Mouse (Mus musculus): ENCODE data around the gene Taf12. TPM values are rescaled to one million over a fixed set of nuclear protein-coding genes. Genes with fewer than 3 reads are reported as not detected.

Taf12 gene
- total and polyA plus RNA-seq, 3 experiments: 16.1 to 34.6 (median 29.8) TPM

DNA sequence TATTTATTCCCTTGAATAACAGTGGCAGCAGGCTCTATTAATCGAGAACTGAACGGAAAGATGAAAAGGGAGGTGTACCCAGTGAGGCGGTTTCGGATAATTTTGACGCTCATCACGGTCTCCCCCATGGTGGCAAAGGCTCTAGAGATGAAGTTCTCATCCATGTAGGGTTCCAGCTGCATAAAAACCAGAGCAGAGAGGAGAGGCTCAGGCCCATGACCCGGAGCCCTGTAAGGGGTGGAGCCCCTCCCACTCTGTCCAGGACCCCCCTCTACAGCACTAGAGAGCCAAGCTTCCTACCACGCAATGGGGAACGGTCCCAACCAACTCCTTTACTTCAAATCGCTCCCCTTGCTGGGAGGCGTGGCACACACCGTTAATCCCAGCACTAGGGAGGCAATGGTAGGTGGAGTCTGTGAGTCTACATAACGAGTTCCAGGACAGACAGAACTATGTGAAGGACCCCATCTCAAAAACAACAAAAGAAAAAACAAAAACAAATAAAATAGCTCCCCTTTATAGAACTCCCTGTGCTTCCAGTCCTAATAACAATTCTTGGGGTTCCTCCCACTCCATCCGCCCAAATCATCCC lies 54.3 kb downstream of the Taf12 start:
- peaks cover 1% of the 10 kb centered on the region for H3K4me1 ChIP-seq (ENCODE audit: control insufficient read depth, insufficient read depth, low read length)
- WGBS: 62% methylated on average over 14 of the region's 14 CpGs
- intact Hi-C loops (cut with DNase I): loop anchor here (2.0 kb wide), 1 partner anchor 16 kb away; no protein-coding TSS in a partner anchor
- TF ChIP-seq EP300 (IDR thresholded peaks at IDR 0.05; ENCODE audit: insufficient read depth, low read depth, low read length) (no peak), CTCF (IDR thresholded peaks at IDR 0.05) (no peak), POLR2A (IDR thresholded peaks at IDR 0.05; ENCODE audit: insufficient read depth, low read depth, low read length) (no peak)
- H3K27me3 ChIP-seq (ENCODE audit: control insufficient read depth, insufficient read depth, low read length): no peaks in the 10 kb centered on the region
- no peaks in the 10 kb centered on the region; the same call in 1 of the 2 replicates for H3K36me3 ChIP-seq (ENCODE audit: control insufficient read depth, insufficient read depth, low read length)
- H3K27ac ChIP-seq: peak overlapping the region; percentile 87
- no peak for DNase-seq
- H3K4me3 ChIP-seq: peak overlapping the region; percentile 74
- no peaks in the 10 kb centered on the region for H3K79me2 ChIP-seq (replicated peaks; ENCODE audit: control insufficient read depth, insufficient read depth, low read length)
- peak overlapping the region; percentile 91 for H3K9ac ChIP-seq (ENCODE audit: low read depth, low read length)

DNA sequence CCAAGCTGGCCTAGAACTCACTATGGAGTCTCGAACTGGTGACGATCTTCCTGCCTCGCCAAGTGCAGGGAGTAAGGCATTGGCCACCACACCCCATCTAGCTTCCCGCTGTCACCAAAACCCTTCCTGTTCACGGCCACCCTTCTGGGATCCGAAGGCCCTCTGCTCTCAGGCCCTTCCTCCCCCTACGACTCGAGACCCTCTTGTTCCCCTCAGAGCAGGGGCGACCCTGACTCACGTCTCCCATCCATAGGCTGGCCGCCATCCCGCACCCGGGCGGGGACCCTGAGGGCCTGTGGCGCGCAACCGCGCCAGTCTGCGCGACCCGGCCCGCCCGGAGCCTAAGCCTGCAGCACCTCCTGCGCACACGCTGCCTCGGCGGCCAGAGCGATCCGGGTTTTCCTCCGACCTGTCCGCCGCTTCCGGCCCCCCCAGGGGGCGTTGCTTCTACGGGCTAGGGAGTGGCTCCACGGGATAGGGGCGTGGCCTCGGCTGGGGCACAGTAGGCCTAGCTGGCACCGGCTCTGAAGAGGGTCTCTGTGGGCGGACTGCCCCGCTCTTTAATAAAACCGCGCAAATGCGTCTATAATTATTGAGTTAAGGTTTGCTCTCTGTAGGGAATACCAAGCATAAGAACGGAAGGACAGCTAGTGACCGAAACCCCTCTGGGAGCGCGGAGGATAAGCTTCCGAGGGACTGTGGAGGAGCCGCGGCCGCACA lies 55.1 kb downstream of the Taf12 start, which contains the start of gene Trnau1ap:
Trnau1ap (minus strand) TSS at position 424 of the 720 bp plus-strand sequence.
- no peaks in the 10 kb centered on the region for H3K27me3 ChIP-seq (ENCODE audit: control insufficient read depth, insufficient read depth, low read length)
- under 1% methylated on average over 52 of the region's 52 CpGs for WGBS
- intact Hi-C loops (cut with DNase I): loop anchor here (2.0 kb wide), 1 partner anchor 16 kb away; no protein-coding TSS in a partner anchor
- peak; percentile 93 for DNase-seq
- peak within 1 kb of the TSS; percentile 74 for H3K4me3 ChIP-seq
- H3K27ac ChIP-seq: peak within 1 kb of the TSS; percentile 87
- H3K4me1 ChIP-seq (ENCODE audit: control insufficient read depth, insufficient read depth, low read length): peaks cover 1% of the 10 kb centered on the region
- TF ChIP-seq POLR2A (IDR thresholded peaks at IDR 0.05; ENCODE audit: insufficient read depth, low read depth, low read length) (peak; percentile 90), CTCF (IDR thresholded peaks at IDR 0.05) (peak; percentile 38), EP300 (IDR thresholded peaks at IDR 0.05; ENCODE audit: insufficient read depth, low read depth, low read length) (0 out of 2 replicates have a peak, but pooled peaks have one; percentile 23)
- no peaks in the 10 kb centered on the region; the same call in 1 of the 2 replicates for H3K36me3 ChIP-seq (ENCODE audit: control insufficient read depth, insufficient read depth, low read length)
- peak within 1 kb of the TSS; percentile 91 for H3K9ac ChIP-seq (ENCODE audit: low read depth, low read length)
- no peaks in the 10 kb centered on the region for H3K79me2 ChIP-seq (replicated peaks; ENCODE audit: control insufficient read depth, insufficient read depth, low read length)

DNA sequence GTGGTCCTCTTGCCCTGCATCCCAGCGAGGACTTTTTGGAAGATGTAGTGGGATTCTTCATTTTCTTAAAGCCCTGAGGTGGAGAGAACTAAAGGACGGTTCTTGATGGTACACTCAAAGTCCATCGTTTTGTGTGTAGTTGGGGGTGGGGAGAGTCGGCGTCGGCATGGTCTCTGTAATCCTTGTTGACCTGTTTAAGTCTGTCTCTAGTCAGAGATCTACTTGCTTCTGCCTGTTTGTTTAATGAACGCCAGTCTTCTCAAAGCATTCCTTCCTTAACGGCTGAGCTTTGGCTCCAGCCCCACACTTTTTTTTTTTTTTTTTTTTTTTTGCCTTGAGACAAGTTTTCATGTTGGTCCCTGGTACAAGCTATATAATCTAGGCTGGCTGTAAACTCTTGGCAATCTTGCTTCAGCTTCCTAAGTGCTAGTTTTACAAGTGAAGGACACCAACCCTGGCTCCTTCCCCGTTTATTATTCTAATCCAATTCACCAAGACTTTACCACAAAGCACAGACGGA lies 55.7 kb downstream of the Taf12 start:
- no peaks in the 10 kb centered on the region; the same call in 1 of the 2 replicates for H3K36me3 ChIP-seq (ENCODE audit: control insufficient read depth, insufficient read depth, low read length)
- intact Hi-C loops (cut with DNase I): loop anchor here (2.0 kb wide), 1 partner anchor 15 kb away; no protein-coding TSS in a partner anchor
- no peaks in the 10 kb centered on the region for H3K27me3 ChIP-seq (ENCODE audit: control insufficient read depth, insufficient read depth, low read length)
- WGBS: 13% methylated on average over 10 of the region's 10 CpGs
- H3K4me3 ChIP-seq: peak overlapping the region; percentile 74
- DNase-seq: no peak
- peaks cover 1% of the 10 kb centered on the region for H3K4me1 ChIP-seq (ENCODE audit: control insufficient read depth, insufficient read depth, low read length)
- peak overlapping the region; percentile 87 for H3K27ac ChIP-seq
- no peaks in the 10 kb centered on the region for H3K79me2 ChIP-seq (replicated peaks; ENCODE audit: control insufficient read depth, insufficient read depth, low read length)
- TF ChIP-seq EP300 (IDR thresholded peaks at IDR 0.05; ENCODE audit: insufficient read depth, low read depth, low read length) (no peak), POLR2A (IDR thresholded peaks at IDR 0.05; ENCODE audit: insufficient read depth, low read depth, low read length) (no peak), CTCF (IDR thresholded peaks at IDR 0.05) (no peak)
- peak overlapping the region; percentile 76 for H3K9ac ChIP-seq (ENCODE audit: low read depth, low read length)

DNA sequence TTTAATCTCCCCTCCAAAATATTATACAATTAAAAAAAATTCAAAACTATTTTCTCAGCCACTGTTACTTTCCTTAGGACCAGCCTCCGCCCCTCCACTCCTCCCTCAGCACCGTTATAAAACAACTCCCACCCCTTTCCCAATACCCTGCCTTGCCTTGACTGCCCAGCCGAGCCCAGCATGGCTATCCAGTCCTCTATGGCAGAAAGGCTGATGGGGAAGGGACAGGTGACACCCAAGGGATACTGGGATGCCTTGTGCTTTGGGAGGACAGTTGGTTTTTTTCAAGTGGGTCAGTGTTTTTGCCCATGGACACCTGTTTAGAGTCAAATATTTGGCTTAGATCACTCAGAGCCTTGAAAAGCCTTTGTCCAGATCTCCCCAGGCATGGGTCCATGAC lies 57.8 kb downstream of the Taf12 start:
- no peaks in the 10 kb centered on the region; the same call in 1 of the 2 replicates for H3K36me3 ChIP-seq (ENCODE audit: control insufficient read depth, insufficient read depth, low read length)
- H3K4me1 ChIP-seq (ENCODE audit: control insufficient read depth, insufficient read depth, low read length): peaks cover 1% of the 10 kb centered on the region
- no peak overlapping the region for H3K9ac ChIP-seq (ENCODE audit: low read depth, low read length)
- no peak overlapping the region for H3K4me3 ChIP-seq
- H3K79me2 ChIP-seq (replicated peaks; ENCODE audit: control insufficient read depth, insufficient read depth, low read length): no peaks in the 10 kb centered on the region
- no peak for DNase-seq
- TF ChIP-seq POLR2A (IDR thresholded peaks at IDR 0.05; ENCODE audit: insufficient read depth, low read depth, low read length) (no peak), CTCF (IDR thresholded peaks at IDR 0.05) (no peak), EP300 (IDR thresholded peaks at IDR 0.05; ENCODE audit: insufficient read depth, low read depth, low read length) (no peak)
- intact Hi-C loops (cut with DNase I): no loop called here
- H3K27ac ChIP-seq: no peak overlapping the region
- 77% methylated on average over 3 of the region's 3 CpGs for WGBS
- no peaks in the 10 kb centered on the region for H3K27me3 ChIP-seq (ENCODE audit: control insufficient read depth, insufficient read depth, low read length)

DNA sequence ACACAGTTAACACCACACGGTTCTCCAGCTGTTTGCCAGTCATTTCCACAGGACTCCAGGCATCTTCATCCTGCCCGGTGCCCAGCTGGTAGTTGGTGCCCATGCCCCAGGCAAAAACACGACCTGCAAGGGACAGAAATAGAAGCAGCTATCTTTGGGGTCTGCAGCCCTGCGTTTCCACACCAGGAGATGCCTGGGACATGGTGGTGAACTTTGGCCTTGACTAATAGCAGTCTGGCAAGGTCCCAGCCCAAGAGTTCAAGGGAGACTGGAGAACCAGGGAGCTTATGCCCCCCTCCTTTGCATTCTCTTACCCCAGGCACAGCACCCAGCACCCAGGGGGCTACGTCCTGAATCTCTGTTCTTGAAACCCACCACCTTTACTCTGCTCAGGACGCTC lies 58.7 kb downstream of the Taf12 start:
- Histone ChIP-seq H3K4me3 (no peak overlapping the region), H3K4me1 (ENCODE audit: control insufficient read depth, insufficient read depth, low read length) (peaks cover 1% of the 10 kb centered on the region), H3K27ac (no peak overlapping the region), H3K36me3 (ENCODE audit: control insufficient read depth, insufficient read depth, low read length) (no peaks in the 10 kb centered on the region; the same call in 1 of the 2 replicates), H3K9ac (ENCODE audit: low read depth, low read length) (no peak overlapping the region), H3K27me3 (ENCODE audit: control insufficient read depth, insufficient read depth, low read length) (no peaks in the 10 kb centered on the region), H3K79me2 (replicated peaks; ENCODE audit: control insufficient read depth, insufficient read depth, low read length) (no peaks in the 10 kb centered on the region)
- DNase-seq: no peak
- intact Hi-C loops (cut with DNase I): no loop called here
- 58% methylated on average over 6 of the region's 6 CpGs for WGBS
- TF ChIP-seq CTCF (IDR thresholded peaks at IDR 0.05) (no peak), POLR2A (IDR thresholded peaks at IDR 0.05; ENCODE audit: insufficient read depth, low read depth, low read length) (no peak), EP300 (IDR thresholded peaks at IDR 0.05; ENCODE audit: insufficient read depth, low read depth, low read length) (no peak)
